Mouse (Mus musculus) liver, embryonic 11.5 days (tissue): ENCODE measurements at regions not wholly inside any gene's neighbourhood (a gene's known extent, or its start where the extent isn't known, plus 50 kb on each side); places are given as distances from the start of the nearest gene placed in this dataset.
A peak's percentile ranks its signal among the peaks of the same experiment; 100 is the strongest.

Experiments
- ATAC-seq: fragments of 200-750 bp; cut with Nextera tagmentation; replicated peaks from 2 replicates; pipeline ENCODE4 v1.8.0; 2017; ENCODE audit warnings: moderate number of reproducible peaks, mild to moderate bottlenecking, moderate TSS enrichment, moderate library complexity; ENCODE audit not compliant: low FRiP score
- DNase-seq: peaks from one replicate; pipeline ENCODE4 v3.0.0-alpha.2; 2017; ENCODE audit warnings: low spot score
- H3K27ac ChIP-seq: fragments of 300-500 bp; sonication (generic); 2 replicates; pipeline ENCODE4 v1.5.1; 2014; ENCODE audit warnings: mild to moderate bottlenecking, low read depth, low read length, control low read depth
- H3K27me3 ChIP-seq: fragments of 300-500 bp; sonication (generic); replicated peaks from 2 replicates; pipeline ENCODE4 v1.6.1; 2014; ENCODE audit warnings: low read length, mixed read lengths; ENCODE audit not compliant: control insufficient read depth, insufficient read depth
- H3K36me3 ChIP-seq: fragments of 300-500 bp; sonication (generic); 2 replicates; pipeline ENCODE4 v1.6.1; 2014; ENCODE audit warnings: mild to moderate bottlenecking, low read length, moderate library complexity, mixed read lengths; ENCODE audit not compliant: control insufficient read depth, insufficient read depth
- H3K4me1 ChIP-seq: fragments of 300-500 bp; sonication (generic); replicated peaks from 2 replicates; pipeline ENCODE4 v1.6.1; 2014; ENCODE audit warnings: low read length, mixed read lengths; ENCODE audit not compliant: control insufficient read depth, insufficient read depth
- H3K4me2 ChIP-seq: fragments of 300-500 bp; sonication (generic); 2 replicates; pipeline ENCODE4 v1.6.1; 2014; ENCODE audit warnings: mild to moderate bottlenecking, control low read depth, moderate library complexity
- H3K4me3 ChIP-seq: fragments of 300-500 bp; sonication (generic); 2 replicates; pipeline ENCODE4 v1.5.1; 2014; ENCODE audit warnings: low read depth, low read length, control low read depth
- H3K9ac ChIP-seq: fragments of 300-500 bp; sonication (generic); 2 replicates; pipeline ENCODE4 v1.6.1; 2014; ENCODE audit warnings: low read depth, low read length, control low read depth
- H3K9me3 ChIP-seq: fragments of 300-500 bp; sonication (generic); 2 replicates; pipeline ENCODE4 v1.6.1; 2016; ENCODE audit warnings: low read length, inconsistent platforms, mixed read lengths; ENCODE audit not compliant: control insufficient read depth
- WGBS: fragments of 180-500 bp; shearing (Covaris S2); extraction: QIAGEN DNeasy Blood & Tissue Kit; methylation state at CpG from one replicate; pipeline ENCODE4 v1.1.7; 2014; 5-methylcytosine and 5-hydroxymethylcytosine counted together

GRCm38 (mm10) chr12:77633981-77634650 lies 396.2 kb downstream of the Fut8 start:
- Histone ChIP-seq H3K9me3 (no peaks in the 10 kb centered on the region), H3K9ac (no peak overlapping the region), H3K4me3 (no peak overlapping the region), H3K4me2 (no peak overlapping the region), H3K4me1 (no peaks in the 10 kb centered on the region), H3K27me3 (no peaks in the 10 kb centered on the region), H3K36me3 (no peaks in the 10 kb centered on the region), H3K27ac (no peak overlapping the region)
- DNase-seq (no peak), ATAC-seq (no peak)
- 25% methylated on average over 10 of the region's 10 CpGs for WGBS

- ATAC-seq (no peak), DNase-seq (no peak)
- no peaks in the 10 kb centered on the region for H3K27me3 ChIP-seq
- no peak overlapping the region for H3K27ac ChIP-seq
- 88% methylated on average over 7 of the region's 7 CpGs for WGBS
- no peaks in the 10 kb centered on the region for H3K9me3 ChIP-seq
- H3K4me3 ChIP-seq = no peak overlapping the region
- no peak overlapping the region for H3K9ac ChIP-seq
- H3K36me3 ChIP-seq = no peaks in the 10 kb centered on the region
- H3K4me2 ChIP-seq = no peak overlapping the region
- H3K4me1 ChIP-seq = no peaks in the 10 kb centered on the region
These were observed 400.3 kb downstream of the Fut8 start for GRCm38 (mm10) chr12:77638266-77638665.

GRCm38 (mm10) chr12:77642336-77642735 lies 404.4 kb downstream of the Fut8 start:
- H3K9ac ChIP-seq = no peak overlapping the region
- H3K27ac ChIP-seq = no peak overlapping the region
- no peak overlapping the region for H3K4me3 ChIP-seq
- 72% methylated on average over 4 of the region's 4 CpGs for WGBS
- no peaks in the 10 kb centered on the region for H3K36me3 ChIP-seq
- ATAC-seq (no peak), DNase-seq (no peak)
- H3K4me2 ChIP-seq = no peak overlapping the region
- H3K27me3 ChIP-seq = no peaks in the 10 kb centered on the region
- no peaks in the 10 kb centered on the region for H3K4me1 ChIP-seq
- H3K9me3 ChIP-seq = no peaks in the 10 kb centered on the region

GRCm38 (mm10) chr12:77647841-77648240 lies 409.9 kb downstream of the Fut8 start:
- H3K4me3 ChIP-seq = no peak overlapping the region
- DNase-seq (no peak), ATAC-seq (no peak)
- H3K9me3 ChIP-seq = no peaks in the 10 kb centered on the region
- no peak overlapping the region for H3K27ac ChIP-seq
- H3K9ac ChIP-seq = no peak overlapping the region
- no peaks in the 10 kb centered on the region for H3K36me3 ChIP-seq
- H3K4me1 ChIP-seq = no peaks in the 10 kb centered on the region
- WGBS = 67% methylated on average over 3 of the region's 3 CpGs
- H3K27me3 ChIP-seq = no peaks in the 10 kb centered on the region
- H3K4me2 ChIP-seq = no peak overlapping the region

- DNase-seq = no peak
- Histone ChIP-seq H3K27me3 (no peaks in the 10 kb centered on the region), H3K27ac (no peak overlapping the region), H3K4me3 (no peak overlapping the region), H3K9me3 (no peaks in the 10 kb centered on the region), H3K9ac (no peak overlapping the region), H3K4me1 (no peaks in the 10 kb centered on the region), H3K36me3 (no peaks in the 10 kb centered on the region), H3K4me2 (no peak overlapping the region)
- ATAC-seq = peak; percentile 72
- WGBS = 25% methylated on average over 3 of the region's 3 CpGs
These were observed 416.4 kb downstream of the Fut8 start for GRCm38 (mm10) chr12:77654282-77654681.

GRCm38 (mm10) chr12:77657060-77657459 lies 419.1 kb downstream of the Fut8 start:
- no peak for ATAC-seq
- Histone ChIP-seq H3K9ac (no peak overlapping the region), H3K36me3 (no peaks in the 10 kb centered on the region), H3K4me2 (no peak overlapping the region), H3K27me3 (no peaks in the 10 kb centered on the region), H3K4me1 (no peaks in the 10 kb centered on the region), H3K9me3 (no peaks in the 10 kb centered on the region), H3K4me3 (no peak overlapping the region), H3K27ac (no peak overlapping the region)
- no peak for DNase-seq
- WGBS = 80% methylated on average over 5 of the region's 5 CpGs

GRCm38 (mm10) chr12:77657878-77658277 lies 420.0 kb downstream of the Fut8 start:
- H3K4me2 ChIP-seq = no peak overlapping the region
- H3K9ac ChIP-seq = no peak overlapping the region
- DNase-seq = no peak
- no peaks in the 10 kb centered on the region for H3K36me3 ChIP-seq
- H3K4me1 ChIP-seq = no peaks in the 10 kb centered on the region
- no peak overlapping the region for H3K4me3 ChIP-seq
- ATAC-seq = no peak
- no peak overlapping the region for H3K27ac ChIP-seq
- WGBS = 59% methylated on average over 3 of the region's 3 CpGs
- no peaks in the 10 kb centered on the region for H3K9me3 ChIP-seq
- no peaks in the 10 kb centered on the region for H3K27me3 ChIP-seq

- Histone ChIP-seq H3K27ac (no peak overlapping the region), H3K4me2 (no peak overlapping the region), H3K9me3 (no peaks in the 10 kb centered on the region), H3K4me1 (no peaks in the 10 kb centered on the region), H3K27me3 (no peaks in the 10 kb centered on the region; the same call in 1 of the 2 replicates), H3K36me3 (no peaks in the 10 kb centered on the region), H3K4me3 (no peak overlapping the region), H3K9ac (no peak overlapping the region)
- WGBS = 78% methylated on average over 3 of the region's 3 CpGs
- ATAC-seq (no peak), DNase-seq (no peak)
These were observed 425.3 kb downstream of the Fut8 start for GRCm38 (mm10) chr12:77663180-77663579.

- Histone ChIP-seq H3K4me3 (no peak overlapping the region), H3K9ac (no peak overlapping the region), H3K27me3 (no peaks in the 10 kb centered on the region; the same call in 1 of the 2 replicates), H3K9me3 (no peaks in the 10 kb centered on the region), H3K4me2 (no peak overlapping the region), H3K36me3 (no peaks in the 10 kb centered on the region), H3K27ac (no peak overlapping the region), H3K4me1 (no peaks in the 10 kb centered on the region)
- no peak for ATAC-seq
- WGBS = 37% methylated on average over 7 of the region's 7 CpGs
- DNase-seq = no peak
These were observed 425.9 kb downstream of the Fut8 start for GRCm38 (mm10) chr12:77663665-77664374.
